Mouse (Mus musculus) bone marrow macrophage, adult 2 months (primary cell): ENCODE measurements at regions not wholly inside any gene's neighbourhood (a gene's known extent, or its start where the extent isn't known, plus 50 kb on each side); places are given as distances from the start of the nearest gene placed in this dataset.

Experiments
- CTCF ChIP-seq: IDR thresholded peaks from 2 replicates; pipeline ENCODE4 v1.5.1; 2012; ENCODE audit warnings: low read depth, mild to moderate bottlenecking, low read length, moderate library complexity
- POLR2A ChIP-seq: IDR thresholded peaks from 2 replicates; pipeline ENCODE4 v1.6.1; 2012; ENCODE audit warnings: mild to moderate bottlenecking, low read depth, low read length, borderline replicate concordance

GRCm38 (mm10) chr13:47580144-47580543 lies 457.7 kb downstream of the Rnf144b start:
- TF ChIP-seq CTCF (no peak), POLR2A (no peak)
